Mouse (Mus musculus) bone marrow macrophage, adult 2 months (primary cell): ENCODE data around the gene Ggnbp2.
"Not testable (repeated sequence)": the region's sequence is repeated elsewhere in the genome, so short reads cannot be mapped to it uniquely, and the experiment has no call there.

Experiments used
- CTCF ChIP-seq: IDR thresholded peaks from 2 replicates; pipeline ENCODE4 v1.5.1; 2012; ENCODE audit warnings: low read depth, mild to moderate bottlenecking, low read length, moderate library complexity
- POLR2A ChIP-seq: IDR thresholded peaks from 2 replicates; pipeline ENCODE4 v1.6.1; 2012; ENCODE audit warnings: mild to moderate bottlenecking, low read depth, low read length, borderline replicate concordance

GRCm38 (mm10) chr11:84876020-84876419, 5.4 kb upstream of the Ggnbp2 start:
- TF ChIP-seq CTCF, POLR2A: not testable (repeated sequence)
